Mouse (Mus musculus) MEL (cell line): ENCODE measurements at regions not wholly inside any gene's neighbourhood (a gene's known extent, or its start where the extent isn't known, plus 50 kb on each side); places are given as distances from the start of the nearest gene placed in this dataset.

Experiments used
- CTCF ChIP-seq, 3 experiments: IDR thresholded peaks in 2 of 3; conservative IDR thresholded peaks in 1 of 3; 2 replicates each; pipeline ENCODE4 v1.5.1; 2011 to 2012; ENCODE audit warnings: low read length in 3 of 3, low read depth in 2 of 3, mild to moderate bottlenecking in 2 of 3, improper control_type of control experiment in 1 of 3, inconsistent platforms in 1 of 3, mixed read lengths in 1 of 3, moderate library complexity in 1 of 3; ENCODE audit not compliant: control insufficient read depth in 1 of 3, insufficient read depth in 1 of 3, poor library complexity in 1 of 3, severe bottlenecking in 1 of 3
- GABPA ChIP-seq: IDR thresholded peaks from 2 replicates; pipeline ENCODE4 v1.6.1; 2012; ENCODE audit warnings: low read depth, mild to moderate bottlenecking, inconsistent platforms, low read length, improper control_type of control experiment, moderate library complexity
- GATA1 ChIP-seq: IDR thresholded peaks from 2 replicates; pipeline ENCODE4 v1.6.1; 2011; ENCODE audit warnings: low read depth, low read length, improper control_type of control experiment
- MEF2A ChIP-seq: IDR thresholded peaks from 2 replicates; pipeline ENCODE4 v1.6.1; 2014; ENCODE audit warnings: low read depth, mild to moderate bottlenecking, inconsistent platforms, low read length, improper control_type of control experiment; ENCODE audit not compliant: poor library complexity, insufficient replicate concordance, severe bottlenecking; ENCODE audit errors: extremely low read depth
- TAL1 ChIP-seq: IDR thresholded peaks from 2 replicates; pipeline ENCODE4 v1.6.1; 2012; ENCODE audit warnings: mild to moderate bottlenecking, inconsistent platforms, low read length, moderate library complexity, mixed read lengths
- TCF12 ChIP-seq: IDR thresholded peaks from 2 replicates; pipeline ENCODE4 v1.6.1; 2014; ENCODE audit warnings: low read depth, mild to moderate bottlenecking, inconsistent platforms, low read length, improper control_type of control experiment, moderate library complexity
- USF1 ChIP-seq: IDR thresholded peaks from 2 replicates; pipeline ENCODE4 v1.6.1; 2014; ENCODE audit warnings: low read depth, mild to moderate bottlenecking, inconsistent platforms, low read length, improper control_type of control experiment, moderate library complexity
- ZNF384 ChIP-seq: IDR thresholded peaks from 2 replicates; pipeline ENCODE4 v1.6.1; 2012; ENCODE audit warnings: low read depth, mild to moderate bottlenecking, inconsistent platforms, low read length, improper control_type of control experiment

DNA sequence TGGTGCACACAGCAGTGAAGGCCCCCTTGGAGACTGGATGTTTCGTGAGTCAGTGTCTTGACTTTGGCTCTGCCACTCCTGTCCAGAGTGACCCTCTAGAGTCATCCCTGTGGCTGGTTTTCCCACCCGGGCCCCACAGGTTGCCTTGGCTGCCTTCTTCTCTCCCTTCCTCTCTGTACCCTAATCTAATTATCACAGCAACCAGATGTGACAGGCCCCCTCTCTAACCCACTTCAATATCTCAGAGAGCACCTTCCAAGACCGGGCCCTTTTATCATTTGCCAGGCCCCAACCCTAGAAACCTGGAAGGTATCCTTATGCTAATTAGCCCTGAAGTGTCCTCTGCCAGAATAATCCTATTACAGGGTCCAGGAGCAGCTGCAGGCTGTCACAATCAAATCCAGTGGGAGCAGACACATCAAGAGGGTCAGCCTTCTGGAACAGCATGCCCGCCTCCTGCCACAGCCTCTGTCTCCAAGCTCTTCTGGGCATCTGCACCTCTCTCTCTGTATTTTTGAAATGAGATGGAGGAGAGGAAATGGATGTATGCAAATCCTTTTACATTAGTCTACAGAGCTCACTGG, 1728.4 kb upstream of the Gm6569 start:
- TF ChIP-seq MEF2A: no peak
- TF ChIP-seq TCF12: no peak
- no peak for TF ChIP-seq USF1
- TF ChIP-seq CTCF (IDR thresholded peaks at IDR 0.05 in 2 of 3, conservative IDR thresholded peaks at IDR 0.05 in 1 of 3; ENCODE audit: control insufficient read depth in 1 of 3, insufficient read depth in 1 of 3, low read depth in 2 of 3, low read length in 3 of 3, poor library complexity in 1 of 3, severe bottlenecking in 1 of 3): no peak
- TF ChIP-seq GABPA: no peak
- no peak for TF ChIP-seq GATA1
- no peak for TF ChIP-seq TAL1
- TF ChIP-seq ZNF384: no peak
